Comparison of ENCODE assay signal across 14 mouse cellular contexts in genomic region chr1:187779589-187780178, GRCm38 (mm10).
A peak's percentile ranks its signal among the peaks of the same experiment; 100 is the strongest.
DNase-seq lines count a peak whose midpoint lies in the region; ATAC-seq lines count a peak whose summit lies in the region.
"Had no signal": no experiment of that assay in that cellular context is flagged by ENCODE, and none has a peak within 500 bp of the region (broad histone marks: within the 10 kb centered on the region; RNA-seq: fewer than 3 reads in every experiment).

No protein-coding gene starts in this region.

- H3K4me1 ChIP-seq in embryonic facial prominence, embryonic 10.5 days = no peaks in the 10 kb centered on the region; the same call in 1 of the 2 replicates
- H3K4me1 ChIP-seq in limb, embryonic 12.5 days (replicated peaks) = peaks cover 13% of the 10 kb centered on the region

- 0 out of 2 replicates have a peak, but pooled peaks have one; percentile 59 for ATAC-seq in limb, embryonic 12.5 days (ENCODE audit: insufficient number of reproducible peaks, insufficient read depth, low FRiP score, low TSS enrichment, low read depth)
- no peak for ATAC-seq in cerebellum, adult (ENCODE audit: insufficient number of reproducible peaks, low FRiP score, low TSS enrichment)

- H3K4me3 ChIP-seq in embryonic facial prominence, embryonic 10.5 days = no peak overlapping the region
- no peak overlapping the region for H3K4me3 ChIP-seq in limb, embryonic 12.5 days (replicated peaks)

- H3K9ac ChIP-seq in limb, embryonic 12.5 days (replicated peaks) = no peak overlapping the region

- no peaks in the 10 kb centered on the region for H3K36me3 ChIP-seq in embryonic facial prominence, embryonic 10.5 days (replicated peaks)
- no peaks in the 10 kb centered on the region for H3K36me3 ChIP-seq in limb, embryonic 12.5 days

- WGBS in embryonic facial prominence, embryonic 10.5 days = 51% methylated on average over 10 of the region's 10 CpGs
- WGBS in limb, embryonic 12.5 days = 25% methylated on average over 10 of the region's 10 CpGs

- no peak overlapping the region; the same call in 1 of the 2 replicates for H3K27ac ChIP-seq in embryonic facial prominence, embryonic 10.5 days (replicated peaks)
- no peak overlapping the region for H3K27ac ChIP-seq in limb, embryonic 12.5 days

- no peaks in the 10 kb centered on the region for H3K27me3 ChIP-seq in embryonic facial prominence, embryonic 10.5 days (replicated peaks; ENCODE audit: low read depth, poor library complexity, severe bottlenecking)
- H3K27me3 ChIP-seq in limb, embryonic 12.5 days = no peaks in the 10 kb centered on the region

- peak; percentile 40 for DNase-seq in heart, adult 11 months
- no peak for DNase-seq in heart, postnatal 4 days
- peak; percentile 18 for DNase-seq in ES-CJ7 (ENCODE audit: low read depth, low spot score)
- DNase-seq in embryonic facial prominence, embryonic 10.5 days (ENCODE audit: low spot score) = peak; percentile 37
- DNase-seq in layer of hippocampus, adult 9-11 months = no peak
- DNase-seq in frontal cortex, postnatal 25 days (ENCODE audit: low spot score in 2 of 2) = no peak
- DNase-seq: cerebellum, adult 8-10 months; heart, adult 18-20 months; liver; lung, adult 18-20 months; right cerebral cortex, postnatal 4 days; thymus, adult 18-20 months had no signal

- H3K9me3 ChIP-seq in embryonic facial prominence, embryonic 10.5 days = peaks cover 7% of the 10 kb centered on the region; the same call in 1 of the 2 replicates
- no peaks in the 10 kb centered on the region for H3K9me3 ChIP-seq in limb, embryonic 12.5 days

- no peak overlapping the region for H3K4me2 ChIP-seq in limb, embryonic 12.5 days

Comparison
In these comparisons a context has a peak if more than half of its experiments do, and no peak if none do; other contexts are left out.
1. DNase-seq: peak in heart, adult 11 months (single experiment), ES-CJ7 (single experiment) and embryonic facial prominence, embryonic 10.5 days (single experiment); none in heart, postnatal 4 days (single experiment), layer of hippocampus, adult 9-11 months (single experiment) and frontal cortex, postnatal 25 days (0 of 2).